Comparison of ENCODE assay signal across 8 mouse cellular contexts in genomic region chr2:94265221-94266191, GRCm38 (mm10).
DNase-seq lines count a peak whose midpoint lies in the region; ATAC-seq and TF ChIP-seq lines count a peak whose summit lies in the region.

No protein-coding gene starts in this region.

- DNase-seq in CH12.LX (ENCODE audit: extremely low read depth): no peak
- DNase-seq in adrenal gland, postnatal 14 days: peak; percentile 54
- peak; percentile 92 for DNase-seq in forebrain, embryonic 14.5 days (ENCODE audit: low spot score)
- DNase-seq in hindbrain, postnatal 0 days (ENCODE audit: low spot score): peak; percentile 83
- no peak for DNase-seq in yolk sac, embryonic 10.5 days (ENCODE audit: low spot score)
- no peak for DNase-seq in spleen, postnatal 36 days (ENCODE audit: low spot score in 2 of 2)

- H3K27me3 ChIP-seq in CH12.LX (replicated peaks): peaks cover 53% of the 10 kb centered on the region
- H3K27me3 ChIP-seq in forebrain, embryonic 14.5 days (replicated peaks; ENCODE audit: control insufficient read depth, insufficient read depth, low read length): no peaks in the 10 kb centered on the region
- H3K27me3 ChIP-seq in hindbrain, postnatal 0 days (ENCODE audit: insufficient read depth, low read length): no peaks in the 10 kb centered on the region
- peaks cover 66% of the 10 kb centered on the region for H3K27me3 ChIP-seq in limb, embryonic 13.5 days
- no peaks in the 10 kb centered on the region for H3K27me3 ChIP-seq in midbrain, embryonic 16.5 days (ENCODE audit: control insufficient read depth, insufficient read depth, low read depth, low read length)

- H3K9ac ChIP-seq in CH12.LX (ENCODE audit: insufficient read depth, low read depth): no peak overlapping the region
- H3K9ac ChIP-seq in forebrain, embryonic 14.5 days (ENCODE audit: low read length): peak overlapping the region; percentile 59; the same call in 1 of the 2 replicates
- peak overlapping the region; percentile 52 for H3K9ac ChIP-seq in hindbrain, postnatal 0 days (replicated peaks; ENCODE audit: low read length)
- H3K9ac ChIP-seq in limb, embryonic 13.5 days: no peak overlapping the region
- H3K9ac ChIP-seq in midbrain, embryonic 16.5 days (ENCODE audit: low read depth, low read length): peak overlapping the region; percentile 57

- peak; percentile 39 for TF ChIP-seq EP300 in CH12.LX (IDR thresholded peaks at IDR 0.05; ENCODE audit: low read length)

- no peak overlapping the region for H3K4me3 ChIP-seq in CH12.LX (replicated peaks in 1 of 3; ENCODE audit: low read depth in 2 of 3, low read length in 2 of 3, poor library complexity in 1 of 3)
- H3K4me3 ChIP-seq in forebrain, embryonic 14.5 days (ENCODE audit: low read depth, low read length): peak overlapping the region; percentile 34
- peak overlapping the region; percentile 33 for H3K4me3 ChIP-seq in hindbrain, postnatal 0 days (ENCODE audit: low read length)
- H3K4me3 ChIP-seq in limb, embryonic 13.5 days: peak overlapping the region; percentile 38
- peak overlapping the region; percentile 39 for H3K4me3 ChIP-seq in midbrain, embryonic 16.5 days (ENCODE audit: low read depth, low read length)

- H3K79me2 ChIP-seq in CH12.LX (replicated peaks; ENCODE audit: control insufficient read depth, extremely low read depth, insufficient read depth, poor library complexity, severe bottlenecking): no peaks in the 10 kb centered on the region

- TF ChIP-seq RAD21 in CH12.LX (IDR thresholded peaks at IDR 0.05; ENCODE audit: low read depth, low read length): no peak

- peak; percentile 77 for ATAC-seq in forebrain, embryonic 14.5 days
- ATAC-seq in hindbrain, postnatal 0 days: peak; percentile 70
- ATAC-seq in limb, embryonic 13.5 days (ENCODE audit: low FRiP score, low read depth): peak; percentile 58
- peak; percentile 86 for ATAC-seq in midbrain, embryonic 16.5 days

- H3K4me1 ChIP-seq in CH12.LX (ENCODE audit: control insufficient read depth in 1 of 2, insufficient read depth in 2 of 2): peaks cover 11 to 43% of the 10 kb centered on the region in 2 experiments
- peaks cover 33% of the 10 kb centered on the region for H3K4me1 ChIP-seq in forebrain, embryonic 14.5 days (ENCODE audit: control insufficient read depth, insufficient read depth, low read length)
- H3K4me1 ChIP-seq in hindbrain, postnatal 0 days (ENCODE audit: insufficient read depth, low read length): peaks cover 10% of the 10 kb centered on the region
- H3K4me1 ChIP-seq in limb, embryonic 13.5 days: peaks cover 32% of the 10 kb centered on the region
- peaks cover 32% of the 10 kb centered on the region for H3K4me1 ChIP-seq in midbrain, embryonic 16.5 days (ENCODE audit: control insufficient read depth, insufficient read depth, low read length)

- TF ChIP-seq CTCF in CH12.LX (conservative IDR thresholded peaks at IDR 0.05 in 1 of 2, IDR thresholded peaks at IDR 0.05 in 1 of 2; ENCODE audit: low read depth in 2 of 2, low read length in 2 of 2): no peak
- TF ChIP-seq CTCF in hindbrain, postnatal 0 days (IDR thresholded peaks at IDR 0.05; ENCODE audit: low read depth): no peak

- in situ Hi-C loops in CH12.LX (cut with MboI; ENCODE audit: low pct_ligation_motif_present, low pct_unique_long_range_greater_than_20kb, low sequenced_read_pairs): no loop called here

- no peaks in the 10 kb centered on the region for H3K36me3 ChIP-seq in CH12.LX (replicated peaks in 1 of 2; ENCODE audit: control insufficient read depth in 1 of 2, insufficient read depth in 1 of 2, low read length in 1 of 2)
- H3K36me3 ChIP-seq in forebrain, embryonic 14.5 days (ENCODE audit: control insufficient read depth, insufficient read depth, low read length): no peaks in the 10 kb centered on the region
- no peaks in the 10 kb centered on the region for H3K36me3 ChIP-seq in hindbrain, postnatal 0 days (ENCODE audit: insufficient read depth, low read length)
- H3K36me3 ChIP-seq in limb, embryonic 13.5 days: no peaks in the 10 kb centered on the region
- H3K36me3 ChIP-seq in midbrain, embryonic 16.5 days (ENCODE audit: control insufficient read depth, insufficient read depth, low read length): no peaks in the 10 kb centered on the region

- H3K27ac ChIP-seq in CH12.LX (ENCODE audit: insufficient read depth, low read depth): no peak overlapping the region
- H3K27ac ChIP-seq in forebrain, embryonic 14.5 days (ENCODE audit: low read depth, low read length): peak overlapping the region; percentile 85
- peak overlapping the region; percentile 83 for H3K27ac ChIP-seq in hindbrain, postnatal 0 days
- no peak overlapping the region for H3K27ac ChIP-seq in limb, embryonic 13.5 days
- peak overlapping the region; percentile 89 for H3K27ac ChIP-seq in midbrain, embryonic 16.5 days (ENCODE audit: low read length)

- dilution Hi-C loops in CH12.LX (cut with MboI; ENCODE audit: extremely low pct_ligation_motif_present, extremely low pct_unique_long_range_greater_than_20kb, low sequenced_read_pairs): no loop called here

- TF ChIP-seq POLR2A in CH12.LX (IDR thresholded peaks at IDR 0.05; ENCODE audit: low read depth, low read length): no peak

- WGBS in forebrain, embryonic 14.5 days: under 1% methylated on average over 16 of the region's 16 CpGs
- WGBS in hindbrain, postnatal 0 days: 2% methylated on average over 16 of the region's 16 CpGs
- WGBS in limb, embryonic 13.5 days: 9% methylated on average over 16 of the region's 16 CpGs
- 2% methylated on average over 16 of the region's 16 CpGs for WGBS in midbrain, embryonic 16.5 days

- H3K4me2 ChIP-seq in CH12.LX (ENCODE audit: insufficient read depth, low read depth, poor library complexity, severe bottlenecking): peak overlapping the region; percentile 100
- peak overlapping the region; percentile 73 for H3K4me2 ChIP-seq in forebrain, embryonic 14.5 days (ENCODE audit: low read length)
- peak overlapping the region; percentile 75 for H3K4me2 ChIP-seq in hindbrain, postnatal 0 days (ENCODE audit: low read depth, low read length)
- H3K4me2 ChIP-seq in limb, embryonic 13.5 days (replicated peaks): peak overlapping the region; percentile 70
- H3K4me2 ChIP-seq in midbrain, embryonic 16.5 days (ENCODE audit: low read length): peak overlapping the region; percentile 84

- H3K9me3 ChIP-seq in CH12.LX (replicated peaks; ENCODE audit: low read length): no peaks in the 10 kb centered on the region
- no peaks in the 10 kb centered on the region for H3K9me3 ChIP-seq in forebrain, embryonic 14.5 days (replicated peaks; ENCODE audit: control insufficient read depth, low read length)
- H3K9me3 ChIP-seq in hindbrain, postnatal 0 days (ENCODE audit: low read length): no peaks in the 10 kb centered on the region
- no peaks in the 10 kb centered on the region for H3K9me3 ChIP-seq in limb, embryonic 13.5 days
- no peaks in the 10 kb centered on the region for H3K9me3 ChIP-seq in midbrain, embryonic 16.5 days (replicated peaks; ENCODE audit: control insufficient read depth, low read length, poor library complexity, severe bottlenecking)

TF ChIP-seq in CH12.LX, 34 proteins besides CTCF, POLR2A, EP300 and RAD21:
- TF ChIP-seq SIN3A (IDR thresholded peaks at IDR 0.05; ENCODE audit: low read length) (peak; percentile 39; the same call in 1 of the 2 replicates), JUND (conservative IDR thresholded peaks at IDR 0.05; ENCODE audit: low read depth, low read length) (no peak), CHD1 (IDR thresholded peaks at IDR 0.05; ENCODE audit: low read depth, low read length) (no peak), USF1 (IDR thresholded peaks at IDR 0.05; ENCODE audit: low read depth, low read length) (no peak), TCF12 (IDR thresholded peaks at IDR 0.05; ENCODE audit: low read depth, low read length) (no peak), KAT2A (IDR thresholded peaks at IDR 0.05; ENCODE audit: insufficient replicate concordance, low read length) (no peak), E2F4 (IDR thresholded peaks at IDR 0.05; ENCODE audit: insufficient replicate concordance, low read depth, low read length) (no peak), TBP (conservative IDR thresholded peaks at IDR 0.05; ENCODE audit: low read depth, low read length) (no peak), RCOR1 (conservative IDR thresholded peaks at IDR 0.05; ENCODE audit: low read depth, low read length) (no peak), ZNF384 (IDR thresholded peaks at IDR 0.05; ENCODE audit: low read depth, low read length) (peak; percentile 91), GABPA (IDR thresholded peaks at IDR 0.05; ENCODE audit: insufficient replicate concordance, low read depth, low read length) (no peak), MAFK (IDR thresholded peaks at IDR 0.05; ENCODE audit: insufficient replicate concordance, low read length) (no peak), MAX (IDR thresholded peaks at IDR 0.05; ENCODE audit: low read length) (0 out of 2 replicates have a peak, but pooled peaks have one; percentile 14), MYC (IDR thresholded peaks at IDR 0.05; ENCODE audit: low read depth, low read length) (no peak), BHLHE40 (IDR thresholded peaks at IDR 0.05; ENCODE audit: low read depth, low read length) (peak; percentile 78), MEF2A (IDR thresholded peaks at IDR 0.05; ENCODE audit: borderline replicate concordance, low read depth, low read length) (peak; percentile 87)
TF ChIP-seq in CH12.LX: peak in this region for 5.

Comparison
In these comparisons a context has a peak if more than half of its experiments do, and no peak if none do; other contexts are left out.
1. DNase-seq: peak in adrenal gland, postnatal 14 days (single experiment), forebrain, embryonic 14.5 days (single experiment) and hindbrain, postnatal 0 days (single experiment); none in CH12.LX (single experiment), yolk sac, embryonic 10.5 days (single experiment) and spleen, postnatal 36 days (0 of 2).
2. H3K27ac ChIP-seq: peak in forebrain, embryonic 14.5 days (single experiment), hindbrain, postnatal 0 days (single experiment) and midbrain, embryonic 16.5 days (single experiment); none in CH12.LX (single experiment) and limb, embryonic 13.5 days (single experiment).
3. H3K4me3 ChIP-seq: peak in forebrain, embryonic 14.5 days (single experiment), hindbrain, postnatal 0 days (single experiment), limb, embryonic 13.5 days (single experiment) and midbrain, embryonic 16.5 days (single experiment); none in CH12.LX (0 of 3).
4. H3K9ac ChIP-seq: peak in forebrain, embryonic 14.5 days (single experiment), hindbrain, postnatal 0 days (single experiment) and midbrain, embryonic 16.5 days (single experiment); none in CH12.LX (single experiment) and limb, embryonic 13.5 days (single experiment).
5. Peak in every context shown above with its lines, with median percentiles within 50 percentile points of each other: H3K4me2 ChIP-seq and ATAC-seq.